Mouse (Mus musculus): ENCODE measurements around the gene Stard10. TPM values are rescaled to one million over a fixed set of nuclear protein-coding genes. Genes with fewer than 3 reads are reported as not detected.

Gene Stard10
- polyA plus RNA-seq, 1 experiment from 2014 or later: 35.4 TPM

GRCm38 (mm10) chr7:101354423-101354822 lies 37.5 kb downstream of the Stard10 start:
- no peak for TF ChIP-seq CTCF (IDR thresholded peaks at IDR 0.05; ENCODE audit: low read depth)
- no peaks in the 10 kb centered on the region for H3K9me3 ChIP-seq (ENCODE audit: low read depth, low read length)
- no peaks in the 10 kb centered on the region for H3K36me3 ChIP-seq (ENCODE audit: insufficient read depth)
- H3K27ac ChIP-seq (ENCODE audit: low read depth): no peak overlapping the region
- DNase-seq (no peak), ATAC-seq (ENCODE audit: insufficient read depth) (no peak)
- no peak overlapping the region for H3K4me3 ChIP-seq (ENCODE audit: low read depth, low read length)
- H3K4me2 ChIP-seq: no peak overlapping the region
- no peak overlapping the region for H3K9ac ChIP-seq
- WGBS: 48% methylated on average over 5 of the region's 5 CpGs
- no peaks in the 10 kb centered on the region for H3K4me1 ChIP-seq (ENCODE audit: insufficient read depth)
- no peaks in the 10 kb centered on the region for H3K27me3 ChIP-seq (ENCODE audit: insufficient read depth, low read length)

DNA sequence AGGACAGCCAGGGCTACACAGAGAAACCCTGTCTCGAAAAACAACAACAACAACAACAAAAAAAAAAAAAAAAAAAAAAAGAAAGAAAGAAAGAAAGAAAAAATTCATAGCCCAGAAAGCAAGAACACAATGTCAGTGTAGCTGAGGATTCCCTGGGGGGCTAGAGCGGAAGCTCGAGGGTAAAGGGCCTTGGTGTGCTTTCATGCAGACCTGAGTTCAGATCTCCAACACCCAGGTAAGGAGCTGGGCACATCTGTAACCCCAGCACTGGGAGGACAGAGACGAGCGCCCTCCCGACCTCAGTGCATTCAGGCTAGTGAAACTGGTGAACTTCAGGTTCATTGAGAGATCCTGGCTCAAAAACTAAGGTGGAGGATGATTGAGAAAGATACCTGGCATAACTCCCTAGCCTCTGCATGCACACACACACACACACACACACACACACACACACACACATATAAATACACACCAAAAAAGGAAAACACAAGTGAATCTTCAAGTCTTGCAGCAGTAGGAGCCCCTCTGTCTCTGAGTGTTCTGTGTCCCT lies 38.7 kb downstream of the Stard10 start:
- no peak overlapping the region for H3K4me2 ChIP-seq
- DNase-seq (no peak), ATAC-seq (ENCODE audit: insufficient read depth) (no peak)
- no peak overlapping the region for H3K27ac ChIP-seq (ENCODE audit: low read depth)
- no peaks in the 10 kb centered on the region for H3K27me3 ChIP-seq (ENCODE audit: insufficient read depth, low read length)
- H3K4me1 ChIP-seq (ENCODE audit: insufficient read depth): peaks cover 1% of the 10 kb centered on the region; the same call in 1 of the 2 replicates
- H3K9ac ChIP-seq: no peak overlapping the region
- H3K36me3 ChIP-seq (ENCODE audit: insufficient read depth): no peaks in the 10 kb centered on the region
- TF ChIP-seq CTCF (IDR thresholded peaks at IDR 0.05; ENCODE audit: low read depth): no peak
- no peaks in the 10 kb centered on the region for H3K9me3 ChIP-seq (ENCODE audit: low read depth, low read length)
- no peak overlapping the region for H3K4me3 ChIP-seq (ENCODE audit: low read depth, low read length)
- 90% methylated on average over 6 of the region's 6 CpGs for WGBS

- Histone ChIP-seq H3K27me3 (ENCODE audit: insufficient read depth, low read length) (no peaks in the 10 kb centered on the region), H3K9me3 (ENCODE audit: low read depth, low read length) (no peaks in the 10 kb centered on the region), H3K36me3 (ENCODE audit: insufficient read depth) (no peaks in the 10 kb centered on the region), H3K9ac (no peak overlapping the region), H3K4me3 (ENCODE audit: low read depth, low read length) (no peak overlapping the region), H3K4me2 (no peak overlapping the region), H3K27ac (ENCODE audit: low read depth) (no peak overlapping the region), H3K4me1 (ENCODE audit: insufficient read depth) (peaks cover 4% of the 10 kb centered on the region; the same call in 1 of the 2 replicates)
- ATAC-seq (ENCODE audit: insufficient read depth) (no peak), DNase-seq (no peak)
- TF ChIP-seq CTCF (IDR thresholded peaks at IDR 0.05; ENCODE audit: low read depth): no peak
- WGBS: 61% methylated on average over 3 of the region's 3 CpGs
Observed at GRCm38 (mm10) chr7:101356868-101357267, 40.0 kb downstream of the Stard10 start.

DNA sequence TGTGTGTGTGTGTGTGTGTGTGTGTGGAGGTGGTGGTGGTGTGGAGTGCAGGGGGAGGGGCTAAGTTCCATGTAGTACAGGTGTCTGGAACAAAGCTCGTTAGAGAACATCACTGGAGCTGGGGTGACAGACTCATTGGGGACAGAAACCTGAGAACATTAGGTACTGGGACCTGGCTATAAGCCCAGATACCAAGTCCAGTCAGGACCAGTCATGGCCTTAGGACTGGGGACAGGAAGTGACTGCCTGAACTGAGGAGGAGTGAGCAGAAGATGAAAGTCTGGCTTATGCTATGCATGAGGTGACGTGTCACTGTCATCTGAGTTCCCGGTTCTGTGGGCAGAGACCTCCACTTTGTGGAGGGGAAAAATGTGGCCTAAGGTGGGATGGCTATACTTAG lies 43.5 kb downstream of the Stard10 start:
- H3K9me3 ChIP-seq (ENCODE audit: low read depth, low read length): no peaks in the 10 kb centered on the region
- WGBS: 40% methylated on average over 3 of the region's 3 CpGs
- H3K27ac ChIP-seq (ENCODE audit: low read depth): no peak overlapping the region
- no peak for TF ChIP-seq CTCF (IDR thresholded peaks at IDR 0.05; ENCODE audit: low read depth)
- H3K27me3 ChIP-seq (ENCODE audit: insufficient read depth, low read length): no peaks in the 10 kb centered on the region
- H3K9ac ChIP-seq: no peak overlapping the region
- no peak overlapping the region for H3K4me3 ChIP-seq (ENCODE audit: low read depth, low read length)
- H3K36me3 ChIP-seq (ENCODE audit: insufficient read depth): no peaks in the 10 kb centered on the region
- ATAC-seq (ENCODE audit: insufficient read depth): no peak
- H3K4me1 ChIP-seq (ENCODE audit: insufficient read depth): peaks cover 4% of the 10 kb centered on the region; the same call in 1 of the 2 replicates
- no peak overlapping the region for H3K4me2 ChIP-seq
- no peak for DNase-seq

- Histone ChIP-seq H3K9me3 (ENCODE audit: low read depth, low read length) (no peaks in the 10 kb centered on the region), H3K27me3 (ENCODE audit: insufficient read depth, low read length) (no peaks in the 10 kb centered on the region), H3K36me3 (ENCODE audit: insufficient read depth) (no peaks in the 10 kb centered on the region), H3K4me3 (ENCODE audit: low read depth, low read length) (no peak overlapping the region), H3K4me1 (ENCODE audit: insufficient read depth) (peaks cover 4% of the 10 kb centered on the region; the same call in 1 of the 2 replicates), H3K27ac (ENCODE audit: low read depth) (no peak overlapping the region), H3K9ac (no peak overlapping the region), H3K4me2 (no peak overlapping the region)
- no peak for TF ChIP-seq CTCF (IDR thresholded peaks at IDR 0.05; ENCODE audit: low read depth)
- no peak for ATAC-seq (ENCODE audit: insufficient read depth)
- WGBS: 71% methylated on average over 4 of the region's 4 CpGs
- no peak for DNase-seq
Observed at GRCm38 (mm10) chr7:101361021-101361420, 44.1 kb downstream of the Stard10 start.

- H3K4me1 ChIP-seq (ENCODE audit: insufficient read depth): peaks cover 4% of the 10 kb centered on the region; the same call in 1 of the 2 replicates
- H3K9ac ChIP-seq: no peak overlapping the region; the same call in 1 of the 2 replicates
- ATAC-seq (ENCODE audit: insufficient read depth): 0 out of 2 replicates have a peak, but pooled peaks have one; percentile 19
Observed at GRCm38 (mm10) chr7:101361767-101362166, 44.9 kb downstream of the Stard10 start.

GRCm38 (mm10) chr7:101362791-101363191 lies 45.9 kb downstream of the Stard10 start:
- ATAC-seq (ENCODE audit: insufficient read depth) (no peak), DNase-seq (no peak)
- H3K27ac ChIP-seq (ENCODE audit: low read depth): no peak overlapping the region
- H3K4me2 ChIP-seq: no peak overlapping the region
- no peak overlapping the region for H3K4me3 ChIP-seq (ENCODE audit: low read depth, low read length)
- H3K36me3 ChIP-seq (ENCODE audit: insufficient read depth): no peaks in the 10 kb centered on the region
- no peak overlapping the region for H3K9ac ChIP-seq
- 61% methylated on average over 5 of the region's 5 CpGs for WGBS
- H3K9me3 ChIP-seq (ENCODE audit: low read depth, low read length): no peaks in the 10 kb centered on the region
- no peaks in the 10 kb centered on the region for H3K27me3 ChIP-seq (ENCODE audit: insufficient read depth, low read length)
- H3K4me1 ChIP-seq (ENCODE audit: insufficient read depth): peaks cover 4% of the 10 kb centered on the region; the same call in 1 of the 2 replicates
- no peak for TF ChIP-seq CTCF (IDR thresholded peaks at IDR 0.05; ENCODE audit: low read depth)

More at GRCm38 (mm10) chr7:101361767-101362166, 44.9 kb downstream of the Stard10 start:
- WGBS: 61% methylated on average over 4 of the region's 4 CpGs
- no peak for TF ChIP-seq CTCF (IDR thresholded peaks at IDR 0.05; ENCODE audit: low read depth)
- DNase-seq: no peak
- H3K4me3 ChIP-seq (ENCODE audit: low read depth, low read length): no peak overlapping the region
- no peaks in the 10 kb centered on the region for H3K9me3 ChIP-seq (ENCODE audit: low read depth, low read length)
- no peaks in the 10 kb centered on the region for H3K36me3 ChIP-seq (ENCODE audit: insufficient read depth)
- no peak overlapping the region for H3K27ac ChIP-seq (ENCODE audit: low read depth)
- no peaks in the 10 kb centered on the region for H3K27me3 ChIP-seq (ENCODE audit: insufficient read depth, low read length)
- no peak overlapping the region for H3K4me2 ChIP-seq

Measured in lung, embryonic 14.5 days (tissue).